Mouse (Mus musculus) ES-E14 (cell line): ENCODE measurements around the gene Wnt3a. TPM values are rescaled to one million over a fixed set of nuclear protein-coding genes. Genes with fewer than 3 reads are reported as not detected.

Experiments used
- DNase-seq: peaks from one replicate; pipeline ENCODE4 v3.0.0-alpha.2; 2013; ENCODE audit warnings: low read depth, low spot score
- H3K27ac ChIP-seq: 2 replicates; pipeline ENCODE4 v1.5.1; 2012; ENCODE audit warnings: low read depth, mild to moderate bottlenecking, low read length, moderate library complexity, mixed read lengths; ENCODE audit not compliant: poor library complexity, insufficient read depth, severe bottlenecking
- H3K36me3 ChIP-seq: 2 replicates; pipeline ENCODE4 v1.6.1; 2012; ENCODE audit warnings: mild to moderate bottlenecking, low read length, moderate library complexity, mixed read lengths; ENCODE audit not compliant: control insufficient read depth, poor library complexity, insufficient read depth, severe bottlenecking
- H3K4me1 ChIP-seq, 2 experiments: fragments of 150-350 bp in 1 of 2; sonication (generic) in 1 of 2; 2 replicates each; pipeline ENCODE4 v1.6.1; 2012; ENCODE audit warnings: low read length in 2 of 2, mild to moderate bottlenecking in 1 of 2, mixed read lengths in 1 of 2; ENCODE audit not compliant: control insufficient read depth in 2 of 2, insufficient read depth in 2 of 2, poor library complexity in 1 of 2
- H3K4me3 ChIP-seq, 2 experiments: fragments of 150-350 bp in 1 of 2; sonication (generic) in 1 of 2; 2 replicates each; pipeline ENCODE4 v1.5.1; 2012; ENCODE audit warnings: low read length in 2 of 2, low read depth in 1 of 2, mild to moderate bottlenecking in 1 of 2, mixed read lengths in 1 of 2; ENCODE audit not compliant: insufficient read depth in 1 of 2, poor library complexity in 1 of 2, severe bottlenecking in 1 of 2
- H3K9ac ChIP-seq: 2 replicates; pipeline ENCODE4 v1.6.1; 2012; ENCODE audit warnings: low read depth, mild to moderate bottlenecking, low read length, mixed read lengths; ENCODE audit not compliant: poor library complexity, insufficient read depth, severe bottlenecking
- H3K9me3 ChIP-seq: fragments of 150-350 bp; sonication (generic); 2 replicates; pipeline ENCODE4 v1.6.1; 2012; ENCODE audit warnings: low read depth, mild to moderate bottlenecking, low read length; ENCODE audit not compliant: control insufficient read depth, insufficient read depth
- CHD2 ChIP-seq: IDR thresholded peaks from 2 replicates; pipeline ENCODE4 v1.6.1; 2014; ENCODE audit warnings: mild to moderate bottlenecking, low read depth, low read length, inconsistent platforms
- HCFC1 ChIP-seq: IDR thresholded peaks from 2 replicates; pipeline ENCODE4 v1.6.1; 2012; ENCODE audit warnings: low read length, inconsistent platforms, borderline replicate concordance; ENCODE audit not compliant: insufficient read depth
- MAFK ChIP-seq: IDR thresholded peaks from 2 replicates; pipeline ENCODE4 v1.6.1; 2014; ENCODE audit warnings: mild to moderate bottlenecking, low read depth, low read length, inconsistent platforms; ENCODE audit not compliant: insufficient read depth
- ZC3H11A ChIP-seq: IDR thresholded peaks from 2 replicates; pipeline ENCODE4 v1.6.1; 2012; ENCODE audit warnings: low read depth, mild to moderate bottlenecking, inconsistent platforms, low read length, borderline replicate concordance
- ZNF384 ChIP-seq: IDR thresholded peaks from 2 replicates; pipeline ENCODE4 v1.6.1; 2012; ENCODE audit warnings: low read depth, low read length, inconsistent platforms
- in situ Hi-C, 2 experiments: fragments of 600-800 bp; cut with MboI; formaldehyde crosslinking; loops; one replicate each; pipeline ENCODE4 v1.15.1; 2025; ENCODE audit warnings: low sequenced_read_pairs in 2 of 2, inconsistent platforms in 1 of 2; ENCODE audit not compliant: unreplicated experiment in 2 of 2
- total RNA-seq: library from RNA; depleted of rRNA; stranded (reverse); fragments of 300-350 nt; gene quantifications from 2 replicates; pipeline ENCODE4 v1.2.3, GENCODE M21; 2012

Wnt3a gene
- total RNA-seq, 1 experiment: 0.85 TPM

GRCm38 (mm10) chr11:59210020-59210419 is 80.5 kb downstream of the Wnt3a start:
- Histone ChIP-seq H3K36me3 (peaks cover 34% of the 10 kb centered on the region), H3K4me3 (no peak overlapping the region), H3K9ac (no peak overlapping the region), H3K4me1 (peaks cover 0 to 2% of the 10 kb centered on the region in 2 experiments; a peak in 1 of 4 replicates), H3K9me3 (no peaks in the 10 kb centered on the region), H3K27ac (no peak overlapping the region)
- TF ChIP-seq MAFK (no peak), ZC3H11A (no peak), ZNF384 (no peak), CHD2 (no peak), HCFC1 (no peak)
- in situ Hi-C loops: no loop called here
- no peak for DNase-seq

- Histone ChIP-seq H3K36me3 (peaks cover 35% of the 10 kb centered on the region), H3K9ac (no peak overlapping the region), H3K9me3 (no peaks in the 10 kb centered on the region), H3K27ac (no peak overlapping the region), H3K4me1 (peaks cover 0 to 2% of the 10 kb centered on the region in 2 experiments; a peak in 1 of 4 replicates), H3K4me3 (no peak overlapping the region; a peak in 1 of 4 replicates)
- no peak for TF ChIP-seq ZC3H11A
- TF ChIP-seq HCFC1: no peak
- TF ChIP-seq ZNF384: no peak
- TF ChIP-seq CHD2: no peak
- no peak for TF ChIP-seq MAFK
- no peak for DNase-seq
- in situ Hi-C loops: no loop called here
These were observed 81.0 kb downstream of the Wnt3a start for GRCm38 (mm10) chr11:59209580-59209979.

GRCm38 (mm10) chr11:59209003-59209441 is 81.5 kb downstream of the Wnt3a start:
- Histone ChIP-seq H3K9ac (peak overlapping the region; percentile 51), H3K4me3 (peak overlapping the region; percentile 91 to 98), H3K9me3 (no peaks in the 10 kb centered on the region), H3K4me1 (peaks cover 0 to 5% of the 10 kb centered on the region in 2 experiments; a peak in 1 of 4 replicates), H3K27ac (no peak overlapping the region), H3K36me3 (peaks cover 40% of the 10 kb centered on the region)
- in situ Hi-C loops: no loop called here
- no peak for DNase-seq
- no peak for TF ChIP-seq MAFK
- TF ChIP-seq HCFC1: no peak
- TF ChIP-seq CHD2: no peak
- no peak for TF ChIP-seq ZNF384
- no peak for TF ChIP-seq ZC3H11A

GRCm38 (mm10) chr11:59208153-59208831 is 82.3 kb downstream of the Wnt3a start, which contains the start of gene 2310033P09Rik:
Gene 2310033P09Rik (plus strand): TSS chr11:59208321.
- Histone ChIP-seq H3K9ac (peak within 1 kb of the TSS; percentile 94), H3K27ac (peak within 1 kb of the TSS; percentile 81), H3K4me3 (peak within 1 kb of the TSS; percentile 91 to 98), H3K9me3 (no peaks in the 10 kb centered on the region), H3K36me3 (peaks cover 40% of the 10 kb centered on the region), H3K4me1 (peaks cover 0 to 5% of the 10 kb centered on the region in 2 experiments; a peak in 1 of 4 replicates)
- TF ChIP-seq HCFC1 (peak; percentile 44; the same call in 1 of the 2 replicates), CHD2 (no peak)
- DNase-seq: peak; percentile 84
- in situ Hi-C loops: no loop called here
